Mouse (Mus musculus) gastrocnemius, postnatal 36 days (tissue): ENCODE results near the gene AC141477.1. TPM values are rescaled to one million over a fixed set of nuclear protein-coding genes. Genes with fewer than 3 reads are reported as not detected.

Experiments
- DNase-seq, 2 experiments: peaks; one replicate each; pipeline ENCODE4 v3.0.0; 2022
- intact Hi-C: fragments of 180-260 bp; cut with DNase I; formaldehyde crosslinking; loops from one replicate; pipeline ENCODE4 v1.15.1; 2025
- total RNA-seq, 2 experiments: library from RNA; stranded (reverse); gene quantifications; 2 replicates each; pipeline ENCODE4 v1.2.3; 2021

Gene AC141477.1
- total RNA-seq, 2 experiments from 2014 or later = not detected

- intact Hi-C loops = loop anchor here (5.0 kb wide), 1 partner anchor 43 kb away; no protein-coding TSS in a partner anchor
Observed at GRCm38 (mm10) chr10:76425674-76426073, 14.6 kb downstream of the AC141477.1 start.

GRCm38 (mm10) chr10:76416811-76417210 lies 23.4 kb downstream of the AC141477.1 start:
- DNase-seq = peak; percentile 51 to 69
- intact Hi-C loops = no loop called here

More at GRCm38 (mm10) chr10:76425674-76426073, 14.6 kb downstream of the AC141477.1 start:
- DNase-seq = no peak

- intact Hi-C loops = no loop called here
- DNase-seq = no peak
Observed at GRCm38 (mm10) chr10:76408520-76408919, 31.7 kb downstream of the AC141477.1 start.

- intact Hi-C loops = no loop called here
- DNase-seq = peak in 1 of 2 experiments; percentile 34
Observed at GRCm38 (mm10) chr10:76392596-76392995, 47.6 kb downstream of the AC141477.1 start.

- intact Hi-C loops = loop anchor here (2.0 kb wide), 1 partner anchor 31 kb away; no protein-coding TSS in a partner anchor
- peak in 1 of 2 experiments; percentile 28 for DNase-seq
Observed at GRCm38 (mm10) chr10:76391786-76392185, 48.5 kb downstream of the AC141477.1 start.

- no peak for DNase-seq
- intact Hi-C loops = loop anchor here (2.0 kb wide), 1 partner anchor 32 kb away; no protein-coding TSS in a partner anchor
Observed at GRCm38 (mm10) chr10:76391166-76391565, 49.1 kb downstream of the AC141477.1 start.

Other genes starting within 250 kb of the AC141477.1 start
- gene Prmt2, start 202.6 kb downstream of the AC141477.1 start, total RNA-seq = 1 to 10 TPM; 1.7 to 2.7 TPM
- gene S100b, start 186.6 kb downstream of the AC141477.1 start, total RNA-seq = 1 to 10 TPM; 1.2 to 3.5 TPM
- 1 to 10 TPM; 3.9 to 5.3 TPM for gene Dip2a, start 95.2 kb downstream of the AC141477.1 start, total RNA-seq
- gene Pcnt, start 2.3 kb upstream of the AC141477.1 start, total RNA-seq = 10 to 100 TPM; 55.0 to 58.1 TPM
- gene 2610028H24Rik, start 8.6 kb upstream of the AC141477.1 start, total RNA-seq = under 1 TPM in 1 of 2 experiments, not detected in 1; 0.22 TPM
- 10 to 100 TPM; 14.5 to 17.6 TPM for gene Mcm3ap, start 28.5 kb upstream of the AC141477.1 start, total RNA-seq
- gene Ybey, start 28.7 kb upstream of the AC141477.1 start, total RNA-seq = 1 to 10 TPM; 3.3 to 3.6 TPM
- gene Lss, start 91.1 kb upstream of the AC141477.1 start, total RNA-seq = 1 to 10 TPM; 5.0 to 8.1 TPM
- not detected for gene Spatc1l, start 121.8 kb upstream of the AC141477.1 start, total RNA-seq
- gene Ftcd, start 135.2 kb upstream of the AC141477.1 start, total RNA-seq = not detected
- 10 to 100 TPM; 69.4 to 92.0 TPM for gene Col6a2, start 183.2 kb upstream of the AC141477.1 start, total RNA-seq